Mouse (Mus musculus): Measurements from ENCODE around the gene Plin2.

- TF ChIP-seq CTCF (IDR thresholded peaks at IDR 0.05; ENCODE audit: borderline replicate concordance, insufficient read depth, low read length): no peak
- TF ChIP-seq POLR2A (IDR thresholded peaks at IDR 0.05; ENCODE audit: low read depth, low read length): no peak
Observed at GRCm38 (mm10) chr4:86708801-86709200, 38.9 kb upstream of the Plin2 start.

Measured in embryonic fibroblast, embryonic 13.5 days (primary cell).